Mouse (Mus musculus) heart, postnatal 0 days (tissue): ENCODE results near the gene Mtus2.

Experiments used
- CTCF ChIP-seq: IDR thresholded peaks from 2 replicates; pipeline ENCODE4 v1.5.1; 2016; ENCODE audit warnings: antibody characterized with exemption, control low read depth, low read depth
- EP300 ChIP-seq: IDR thresholded peaks from 2 replicates; pipeline ENCODE4 v1.6.1; 2016; ENCODE audit warnings: antibody characterized with exemption, low read depth

GRCm38 (mm10) chr5:148191416-148191815, 234.3 kb downstream of the Mtus2 start:
- TF ChIP-seq EP300, result no peak
- TF ChIP-seq CTCF, result no peak
